Mouse (Mus musculus): Measurements from ENCODE around the gene Vmn2r74. TPM values are rescaled to one million over a fixed set of nuclear protein-coding genes. Genes with fewer than 3 reads are reported as not detected.

Vmn2r74 gene
- polyA plus RNA-seq (2015; fragmentation: Nextera tagmentation; extraction: Ambion mirVana) = not detected in 2 replicates

DNA sequence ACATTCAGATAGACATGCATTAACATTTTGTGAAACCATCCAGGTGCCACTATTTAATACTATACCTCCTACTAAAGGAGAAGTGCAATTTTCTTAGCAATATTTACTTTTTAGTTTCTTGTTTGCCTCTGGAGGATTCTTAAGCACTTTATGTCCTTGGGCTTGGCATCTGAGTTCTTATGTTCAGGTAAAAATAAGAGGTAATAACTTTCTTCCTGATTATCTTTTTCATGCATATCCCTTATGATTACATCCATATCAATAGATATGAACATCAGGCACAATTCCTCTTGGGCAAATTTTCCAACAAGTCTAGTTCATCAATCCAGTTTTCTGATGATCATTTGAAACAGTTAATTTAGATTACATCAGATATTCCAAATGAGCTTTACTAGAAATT is at the start of gene Vmn2r74:
TSS of gene Vmn2r74 (minus strand) at position 101 of the 400 bp plus-strand sequence.
- DNase-seq (ENCODE audit: low spot score) = no peak
- Histone ChIP-seq H3K27me3 (replicated peaks; ENCODE audit: insufficient read depth, low read length) (no peaks in the 10 kb centered on the region), H3K4me2 (replicated peaks; ENCODE audit: low read depth, low read length) (no peak within 1 kb of the TSS), H3K27ac (ENCODE audit: low read length) (no peak within 1 kb of the TSS), H3K36me3 (ENCODE audit: insufficient read depth, low read length) (no peaks in the 10 kb centered on the region), H3K4me1 (ENCODE audit: insufficient read depth, low read depth, low read length) (no peaks in the 10 kb centered on the region), H3K9ac (replicated peaks; ENCODE audit: low read depth) (no peak within 1 kb of the TSS), H3K4me3 (ENCODE audit: low read depth, low read length) (no peak within 1 kb of the TSS), H3K9me3 (ENCODE audit: low read length) (no peaks in the 10 kb centered on the region)
- no peak for ATAC-seq
- TF ChIP-seq CTCF (IDR thresholded peaks at IDR 0.05) (no peak), EP300 (IDR thresholded peaks at IDR 0.05) (no peak)

DNA sequence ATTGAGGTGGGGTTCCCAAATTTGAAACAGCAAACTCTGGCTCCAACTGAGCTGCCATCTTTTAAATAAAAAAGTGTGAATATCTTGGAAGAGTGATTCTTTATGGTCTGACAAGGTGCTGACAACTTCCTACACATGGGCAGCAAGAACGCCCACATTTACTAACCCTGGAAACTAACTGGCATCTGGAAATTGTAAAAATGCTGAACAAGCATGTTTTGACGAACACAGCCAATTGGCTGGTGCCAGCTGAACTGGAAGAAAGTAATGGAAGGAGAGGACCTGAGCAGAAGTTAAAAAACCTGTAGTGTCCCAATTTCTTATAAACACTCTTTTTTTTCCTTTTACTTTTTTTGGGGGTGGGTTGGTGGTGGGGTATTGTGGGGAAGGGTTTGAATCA is 46.1 kb upstream of the Vmn2r74 start:
- TF ChIP-seq EP300 (IDR thresholded peaks at IDR 0.05) (no peak), CTCF (IDR thresholded peaks at IDR 0.05) (no peak)
- Histone ChIP-seq H3K4me3 (ENCODE audit: low read depth, low read length) (no peak overlapping the region), H3K4me1 (ENCODE audit: insufficient read depth, low read depth, low read length) (no peaks in the 10 kb centered on the region), H3K9ac (replicated peaks; ENCODE audit: low read depth) (no peak overlapping the region), H3K4me2 (replicated peaks; ENCODE audit: low read depth, low read length) (no peak overlapping the region), H3K27ac (ENCODE audit: low read length) (no peak overlapping the region), H3K36me3 (ENCODE audit: insufficient read depth, low read length) (no peaks in the 10 kb centered on the region), H3K9me3 (ENCODE audit: low read length) (peaks cover 5% of the 10 kb centered on the region; the same call in 1 of the 2 replicates), H3K27me3 (replicated peaks; ENCODE audit: insufficient read depth, low read length) (no peaks in the 10 kb centered on the region)
- ATAC-seq = no peak
- DNase-seq (ENCODE audit: low spot score) = no peak
- 90% methylated on average over 2 of the region's 2 CpGs for WGBS

Other genes starting within 250 kb of the Vmn2r74 start
- gene Vmn2r72, start 206.5 kb downstream of the Vmn2r74 start, polyA plus RNA-seq (2015; fragmentation: Nextera tagmentation; extraction: Ambion mirVana) = not detected in 2 replicates
- gene Vmn2r73, start 85.4 kb downstream of the Vmn2r74 start, polyA plus RNA-seq (2015; fragmentation: Nextera tagmentation; extraction: Ambion mirVana) = not detected in 2 replicates
- gene Vmn2r75, start 210.1 kb upstream of the Vmn2r74 start, polyA plus RNA-seq (2015; fragmentation: Nextera tagmentation; extraction: Ambion mirVana) = not detected in 2 replicates